Comparison of ENCODE assay signal across 8 mouse cellular contexts in the genomic region with DNA sequence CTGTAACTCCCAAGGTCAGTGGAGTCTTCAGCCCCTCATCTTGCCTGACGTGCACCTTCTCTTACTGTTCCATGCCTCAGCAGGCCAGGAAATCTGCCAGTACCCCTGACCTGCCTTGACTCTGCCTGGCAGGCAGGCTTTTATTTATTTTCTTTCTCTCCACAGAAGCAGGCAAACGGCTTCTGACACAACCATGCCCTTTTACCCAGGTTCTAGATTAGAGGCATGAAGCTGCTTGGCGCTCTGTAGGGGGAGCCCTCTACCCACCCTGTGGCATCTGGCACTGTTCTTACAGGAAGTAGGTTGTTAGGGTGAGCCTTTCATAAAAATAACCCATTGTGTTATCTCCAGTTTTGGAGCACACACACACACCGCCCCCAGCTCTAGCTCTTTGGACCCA. TPM values are rescaled to one million over a fixed set of nuclear protein-coding genes. Genes with fewer than 3 reads are reported as not detected.
DNase-seq lines count a peak whose midpoint lies in the region; ATAC-seq lines count a peak whose summit lies in the region.

No protein-coding gene starts in this region.

- no peak for ATAC-seq in CD4-positive, CD25-positive, alpha-beta regulatory T cell, adult 4 months
- no peak for ATAC-seq in activated CD4-positive, CD25-positive, alpha-beta regulatory T cell, adult 4 months

- DNase-seq in CD4-positive, CD25-positive, alpha-beta regulatory T cell, adult 2 months (ENCODE audit: low read depth, low spot score) = peak; percentile 65
- DNase-seq in testis, postnatal 10 days (ENCODE audit: low spot score) = peak; percentile 37
- DNase-seq in testis, postnatal 14 days (ENCODE audit: low spot score) = no peak
- peak; percentile 33 for DNase-seq in kidney, postnatal 14 days
- peak; percentile 66 for DNase-seq in thymus, postnatal 4 days
- no peak for DNase-seq in right cerebral cortex, adult 2 months (ENCODE audit: low spot score in 2 of 2)

RNA-seq across cellular contexts. Expression of gene Dynlrb1, which starts 4.6 kb away (rescaled TPM):
- polyA plus RNA-seq in CD4-positive, CD25-positive, alpha-beta regulatory T cell, adult 4 months (2017; shearing (Covaris generic)) = 100 to 1,000 TPM; 259 to 281 TPM
- 100 to 1,000 TPM; 330 to 375 TPM for polyA plus RNA-seq in activated CD4-positive, CD25-positive, alpha-beta regulatory T cell, adult 4 months (2017; shearing (Covaris generic))

RNA-seq across cellular contexts. Expression of gene Map1lc3a, which starts 35.2 kb away (rescaled TPM):
- 1 to 10 TPM; 1.1 to 2.9 TPM for polyA plus RNA-seq in CD4-positive, CD25-positive, alpha-beta regulatory T cell, adult 4 months (2017; shearing (Covaris generic))
- polyA plus RNA-seq in activated CD4-positive, CD25-positive, alpha-beta regulatory T cell, adult 4 months (2017; shearing (Covaris generic)) = 1 to 10 TPM; 1.4 to 2.3 TPM

Comparison
In these comparisons a context has a peak if more than half of its experiments do, and no peak if none do; other contexts are left out.
1. DNase-seq: peak in CD4-positive, CD25-positive, alpha-beta regulatory T cell, adult 2 months (single experiment), testis, postnatal 10 days (single experiment), kidney, postnatal 14 days (single experiment) and thymus, postnatal 4 days (single experiment); none in testis, postnatal 14 days (single experiment) and right cerebral cortex, adult 2 months (0 of 2).